Mouse (Mus musculus) hindbrain, embryonic 14.5 days (tissue): ENCODE results near the gene Anapc11. TPM values are rescaled to one million over a fixed set of nuclear protein-coding genes. Genes with fewer than 3 reads are reported as not detected.

Experiments used
- ATAC-seq: fragments of 200-750 bp; cut with Nextera tagmentation; 2 replicates; pipeline ENCODE4 v1.8.0; 2017; ENCODE audit warnings: moderate number of reproducible peaks, mild to moderate bottlenecking, moderate TSS enrichment, moderate library complexity; ENCODE audit not compliant: low FRiP score
- DNase-seq: peaks from one replicate; pipeline ENCODE4 v3.0.0-alpha.2; 2015; ENCODE audit warnings: low spot score
- H3K27ac ChIP-seq: fragments of 300-500 bp; sonication (generic); 2 replicates; pipeline ENCODE4 v1.5.1; 2014; ENCODE audit warnings: mild to moderate bottlenecking, moderate library complexity
- H3K27me3 ChIP-seq: fragments of 300-500 bp; sonication (generic); 2 replicates; pipeline ENCODE4 v1.6.1; 2014; ENCODE audit warnings: mild to moderate bottlenecking, low read length, mixed read lengths; ENCODE audit not compliant: control insufficient read depth, insufficient read depth
- H3K36me3 ChIP-seq: fragments of 300-500 bp; sonication (generic); replicated peaks from 2 replicates; pipeline ENCODE4 v1.6.1; 2014; ENCODE audit not compliant: control insufficient read depth, insufficient read depth
- H3K4me1 ChIP-seq: fragments of 300-500 bp; sonication (generic); replicated peaks from 2 replicates; pipeline ENCODE4 v1.6.1; 2014; ENCODE audit warnings: antibody characterized with exemption, low read length, mixed read lengths; ENCODE audit not compliant: control insufficient read depth, insufficient read depth
- H3K4me2 ChIP-seq: fragments of 300-500 bp; sonication (generic); replicated peaks from 2 replicates; pipeline ENCODE4 v1.6.1; 2014; ENCODE audit warnings: mild to moderate bottlenecking, moderate library complexity
- H3K4me3 ChIP-seq: fragments of 300-500 bp; sonication (generic); replicated peaks from 2 replicates; pipeline ENCODE4 v1.5.1; 2014; ENCODE audit warnings: mild to moderate bottlenecking, low read length
- H3K9ac ChIP-seq: fragments of 300-500 bp; sonication (generic); 2 replicates; pipeline ENCODE4 v1.6.1; 2014
- H3K9me3 ChIP-seq: fragments of 300-500 bp; sonication (generic); 2 replicates; pipeline ENCODE4 v1.6.1; 2016; ENCODE audit warnings: low read length; ENCODE audit not compliant: control insufficient read depth
- WGBS: fragments of 180-500 bp; shearing (Covaris S2); extraction: QIAGEN DNeasy Blood & Tissue Kit; methylation state at CpG from one replicate; pipeline ENCODE4 v1.1.7; 2014; 5-methylcytosine and 5-hydroxymethylcytosine counted together
- microRNA-seq: library from miRNA; unstranded; fragments of <30 nt; microRNA quantifications from one replicate; pipeline ENCODE4, GENCODE M21; 2016
- polyA plus RNA-seq: library from polyadenylated mRNA; unstranded; fragments of >200 nt; fragmentation: Nextera tagmentation; extraction: Ambion mirVana; gene quantifications from 2 replicates; pipeline ENCODE4 v1.2.1, GENCODE M21; 2014

Gene Anapc11
- polyA plus RNA-seq, 1 experiment from 2014 or later = 229 TPM

DNA sequence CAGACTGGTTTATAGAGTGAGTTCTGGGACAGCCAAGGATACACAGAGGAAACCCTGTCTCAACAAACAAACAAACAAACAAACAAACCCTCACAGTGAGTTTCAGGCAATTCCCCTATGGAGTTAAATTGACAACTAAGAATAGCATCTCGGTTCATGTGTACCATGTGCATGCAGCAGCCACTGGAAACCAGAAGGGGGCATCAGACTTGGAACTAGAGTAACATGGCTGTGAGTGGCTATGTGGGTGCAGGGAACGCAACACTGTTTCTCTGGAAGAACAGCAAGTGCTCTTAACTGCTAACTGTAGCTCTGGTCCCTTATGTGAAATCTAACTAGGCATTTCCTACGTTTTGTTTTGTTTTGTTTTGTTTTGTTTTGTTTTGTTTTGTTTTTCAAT lies 53.7 kb downstream of the Anapc11 start:
- Histone ChIP-seq H3K27ac (no peak overlapping the region), H3K9me3 (no peaks in the 10 kb centered on the region), H3K36me3 (no peaks in the 10 kb centered on the region), H3K4me3 (no peak overlapping the region), H3K4me2 (no peak overlapping the region), H3K9ac (no peak overlapping the region), H3K27me3 (peaks cover under 1% of the 10 kb centered on the region; the same call in 1 of the 2 replicates), H3K4me1 (peaks cover 7% of the 10 kb centered on the region; the same call in 1 of the 2 replicates)
- ATAC-seq (no peak), DNase-seq (no peak)
- WGBS = 69% methylated on average over 3 of the region's 3 CpGs

DNA sequence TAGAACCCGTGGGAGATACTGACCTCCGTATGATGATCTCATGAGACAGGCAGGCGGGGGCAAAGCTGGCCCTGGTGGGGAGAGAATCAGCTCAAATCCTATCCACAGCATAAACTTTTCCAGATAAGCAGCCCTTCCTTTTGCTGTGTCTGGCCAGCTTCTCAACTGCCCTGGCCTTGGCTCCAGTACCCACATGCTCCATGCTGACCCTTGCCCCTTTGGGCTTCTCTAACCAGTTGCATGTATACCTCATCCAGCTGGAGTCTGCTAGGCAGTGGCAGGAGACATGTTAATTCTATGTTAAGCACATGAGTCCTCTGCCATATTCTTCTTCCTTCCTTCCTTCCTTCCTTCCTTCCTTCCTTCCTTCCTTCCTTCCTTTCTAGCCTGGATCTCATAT lies 56.5 kb downstream of the Anapc11 start:
- no peak overlapping the region for H3K4me3 ChIP-seq

DNA sequence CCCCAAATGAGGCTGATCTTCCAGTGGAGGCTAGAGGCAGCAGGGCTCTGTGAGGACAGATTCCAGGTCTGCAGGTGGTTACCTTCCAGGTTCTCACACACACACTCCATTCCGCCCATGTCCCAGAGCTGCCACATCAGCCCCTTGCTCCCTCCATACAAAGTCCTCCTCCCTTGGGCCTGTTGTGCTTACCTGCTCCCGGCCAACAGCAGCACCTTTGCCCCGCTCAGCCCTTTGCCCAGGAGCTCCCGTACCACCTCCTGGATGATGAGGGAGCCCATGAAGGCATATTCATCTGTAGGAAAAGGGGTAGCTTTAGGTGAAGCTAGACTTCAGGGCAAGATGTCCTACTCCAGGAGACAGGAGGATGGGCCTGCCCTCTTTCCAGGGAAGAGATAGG lies 59.1 kb downstream of the Anapc11 start:
- no peak overlapping the region for H3K9ac ChIP-seq
- ATAC-seq (no peak), DNase-seq (no peak)
- no peak overlapping the region for H3K4me3 ChIP-seq
- peaks cover 17% of the 10 kb centered on the region for H3K4me1 ChIP-seq
- peaks cover 55% of the 10 kb centered on the region for H3K27me3 ChIP-seq
- WGBS = 95% methylated on average over 4 of the region's 4 CpGs
- no peak overlapping the region for H3K4me2 ChIP-seq
- H3K9me3 ChIP-seq = no peaks in the 10 kb centered on the region
- H3K36me3 ChIP-seq = no peaks in the 10 kb centered on the region
- H3K27ac ChIP-seq = no peak overlapping the region

More for the DNA sequence above, 56.5 kb downstream of the Anapc11 start:
- H3K4me1 ChIP-seq = peaks cover 3% of the 10 kb centered on the region; the same call in 1 of the 2 replicates
- ATAC-seq (no peak), DNase-seq (no peak)
- no peak overlapping the region for H3K4me2 ChIP-seq
- H3K27me3 ChIP-seq = peaks cover 29% of the 10 kb centered on the region
- no peaks in the 10 kb centered on the region for H3K9me3 ChIP-seq
- no peak overlapping the region for H3K9ac ChIP-seq
- H3K36me3 ChIP-seq = no peaks in the 10 kb centered on the region
- 75% methylated on average over 3 of the region's 3 CpGs for WGBS
- no peak overlapping the region for H3K27ac ChIP-seq

Small RNA genes within 50 kb of the gene (microRNA-seq; reads per million reads assigned to microRNA genes)
- gene Mir6936 = 0.81 reads per million

Other genes starting within 250 kb of the Anapc11 start
- gene Actg1, start 249.9 kb upstream of the Anapc11 start, polyA plus RNA-seq = 4,053 and 4,080 TPM in 2 replicates
- gene Fscn2, start 236.9 kb upstream of the Anapc11 start, polyA plus RNA-seq = 1.6 and 2.2 TPM in 2 replicates
- 85.6 and 90.1 TPM in 2 replicates for gene Faap100, start 219.7 kb upstream of the Anapc11 start, polyA plus RNA-seq
- gene Nploc4, start 160.7 kb upstream of the Anapc11 start, polyA plus RNA-seq = 37.4 and 39.3 TPM in 2 replicates
- not detected in 2 replicates for gene Tspan10, start 155.8 kb upstream of the Anapc11 start, polyA plus RNA-seq
- gene Pde6g, start 144.9 kb upstream of the Anapc11 start, polyA plus RNA-seq = 0.40 TPM in 2 replicates
- gene Oxld1, start 140.4 kb upstream of the Anapc11 start, polyA plus RNA-seq = 11.4 and 12.4 TPM in 2 replicates
- 19.9 and 20.8 TPM in 2 replicates for gene Ccdc137, start 140.3 kb upstream of the Anapc11 start, polyA plus RNA-seq
- gene Arl16, start 130.8 kb upstream of the Anapc11 start, polyA plus RNA-seq = 56.1 and 56.3 TPM in 2 replicates
- 131 and 132 TPM in 2 replicates for gene Mrpl12, start 113.8 kb upstream of the Anapc11 start, polyA plus RNA-seq
- 28.5 and 29.8 TPM in 2 replicates for gene Slc25a10, start 106.6 kb upstream of the Anapc11 start, polyA plus RNA-seq
- 0.27 and 0.32 TPM in 2 replicates for gene Gcgr, start 67.7 kb upstream of the Anapc11 start, polyA plus RNA-seq
- gene Mcrip1, start 48.7 kb upstream of the Anapc11 start, polyA plus RNA-seq = 248 and 261 TPM in 2 replicates
- 0.29 TPM in 1 of 2 replicates, not detected in the other for gene Ppp1r27, start 47.3 kb upstream of the Anapc11 start, polyA plus RNA-seq
- 295 and 326 TPM in 2 replicates for gene P4hb, start 25.2 kb upstream of the Anapc11 start, polyA plus RNA-seq
- gene Arhgdia, start 16.8 kb upstream of the Anapc11 start, polyA plus RNA-seq = 435 and 490 TPM in 2 replicates
- 237 and 252 TPM in 2 replicates for gene Alyref, start 56 bp upstream of the Anapc11 start, polyA plus RNA-seq
- 0.83 and 1.5 TPM in 2 replicates for gene Npb, start 10.1 kb downstream of the Anapc11 start, polyA plus RNA-seq
- 173 and 181 TPM in 2 replicates for gene Pcyt2, start 19.5 kb downstream of the Anapc11 start, polyA plus RNA-seq
- 35.5 and 37.0 TPM in 2 replicates for gene Sirt7, start 26.8 kb downstream of the Anapc11 start, polyA plus RNA-seq
- gene Mafg, start 35.2 kb downstream of the Anapc11 start, polyA plus RNA-seq = 35.4 and 37.8 TPM in 2 replicates
- gene Pycr1, start 45.3 kb downstream of the Anapc11 start, polyA plus RNA-seq = 16.8 and 17.9 TPM in 2 replicates
- gene Myadml2, start 49.7 kb downstream of the Anapc11 start, polyA plus RNA-seq = 1.1 and 1.4 TPM in 2 replicates
- gene Notum, start 62.8 kb downstream of the Anapc11 start, polyA plus RNA-seq = 2.2 and 3.5 TPM in 2 replicates
- gene Aspscr1, start 74.6 kb downstream of the Anapc11 start, polyA plus RNA-seq = 123 and 136 TPM in 2 replicates
- 95.7 and 106 TPM in 2 replicates for gene Cenpx, start 115.3 kb downstream of the Anapc11 start, polyA plus RNA-seq
- gene Lrrc45, start 115.5 kb downstream of the Anapc11 start, polyA plus RNA-seq = 52.7 and 56.5 TPM in 2 replicates
- gene Rac3, start 123.0 kb downstream of the Anapc11 start, polyA plus RNA-seq = 124 and 134 TPM in 2 replicates
- gene Dcxr, start 128.9 kb downstream of the Anapc11 start, polyA plus RNA-seq = 9.0 and 13.7 TPM in 2 replicates
- 0.64 and 0.90 TPM in 2 replicates for gene Cbr2, start 133.7 kb downstream of the Anapc11 start, polyA plus RNA-seq
- 1.8 and 2.2 TPM in 2 replicates for gene Hmga1b, start 164.4 kb downstream of the Anapc11 start, polyA plus RNA-seq
- gene Rfng, start 185.8 kb downstream of the Anapc11 start, polyA plus RNA-seq = 86.1 and 87.0 TPM in 2 replicates
- 288 and 307 TPM in 2 replicates for gene Gps1, start 185.9 kb downstream of the Anapc11 start, polyA plus RNA-seq
- 43.8 and 43.9 TPM in 2 replicates for gene Dus1l, start 198.0 kb downstream of the Anapc11 start, polyA plus RNA-seq
- 119 and 135 TPM in 2 replicates for gene Fasn, start 226.1 kb downstream of the Anapc11 start, polyA plus RNA-seq